Mouse (Mus musculus): Measurements from ENCODE around the gene Dap.

- TF ChIP-seq CTCF (IDR thresholded peaks at IDR 0.05; ENCODE audit: low read depth, low read length) = no peak
- no peak for TF ChIP-seq POLR2AphosphoS5 (IDR thresholded peaks at IDR 0.05; ENCODE audit: insufficient replicate concordance, low read depth, low read length)
- no peak for TF ChIP-seq GATA1 (IDR thresholded peaks at IDR 0.05; ENCODE audit: borderline replicate concordance, low read length)
These were observed 94.9 kb downstream of the Dap start for GRCm38 (mm10) chr15:31319046-31319445.
